Mouse (Mus musculus) T-helper 2 cell (primary cell): ENCODE data around the gene Dtx1.

Experiments used
- in situ Hi-C: fragments of 300-600 bp; cut with MboI, MseI; formaldehyde crosslinking; loops from one replicate; pipeline ENCODE4 v1.15.1; 2025; ENCODE audit warnings: high pct_unique_total_duplicates

The Dtx1 gene

DNA sequence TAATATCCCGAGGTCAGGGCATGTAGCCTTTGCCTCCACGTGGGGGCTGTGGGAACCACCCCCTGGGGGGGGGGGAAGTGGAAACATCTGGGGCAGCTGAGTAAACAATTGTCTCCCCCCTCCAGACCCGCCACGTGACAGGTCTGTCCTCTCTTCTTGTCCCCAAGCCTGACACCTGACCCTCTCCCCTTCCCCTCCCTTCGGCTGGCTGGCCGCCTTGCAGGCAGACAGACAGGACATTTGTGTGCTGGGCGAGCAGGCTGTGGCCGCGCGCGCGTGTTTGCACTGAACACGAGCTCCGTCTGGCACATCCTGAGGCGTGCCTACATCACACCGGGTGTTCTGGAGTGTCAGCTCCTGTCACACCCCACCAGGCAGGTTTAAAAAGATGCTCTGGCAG, 5.2 kb downstream of the Dtx1 start:
- in situ Hi-C loops = no loop called here

- in situ Hi-C loops = no loop called here
Measured at GRCm38 (mm10) chr5:120704421-120704820, 7.3 kb downstream of the Dtx1 start.

DNA sequence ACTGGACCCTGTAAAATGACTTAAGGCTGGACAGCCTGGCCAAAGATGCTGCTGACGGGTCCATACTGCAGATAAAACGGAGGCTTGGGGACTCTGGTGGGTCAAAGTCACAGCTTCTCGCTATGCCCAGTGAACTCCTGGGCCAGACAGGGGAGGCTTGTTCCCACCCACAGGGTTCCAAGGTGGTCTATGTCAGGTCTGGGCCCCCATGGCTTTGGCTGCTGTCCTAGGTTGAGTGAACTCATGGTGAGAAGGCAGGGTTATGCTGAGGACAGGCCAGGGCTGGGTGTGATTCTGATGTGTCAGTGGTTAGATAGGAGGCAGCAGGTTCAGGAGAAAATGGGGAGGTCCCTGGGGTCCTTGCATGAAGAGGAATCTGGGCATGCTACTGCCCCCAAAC, 8.1 kb downstream of the Dtx1 start:
- in situ Hi-C loops = no loop called here

DNA sequence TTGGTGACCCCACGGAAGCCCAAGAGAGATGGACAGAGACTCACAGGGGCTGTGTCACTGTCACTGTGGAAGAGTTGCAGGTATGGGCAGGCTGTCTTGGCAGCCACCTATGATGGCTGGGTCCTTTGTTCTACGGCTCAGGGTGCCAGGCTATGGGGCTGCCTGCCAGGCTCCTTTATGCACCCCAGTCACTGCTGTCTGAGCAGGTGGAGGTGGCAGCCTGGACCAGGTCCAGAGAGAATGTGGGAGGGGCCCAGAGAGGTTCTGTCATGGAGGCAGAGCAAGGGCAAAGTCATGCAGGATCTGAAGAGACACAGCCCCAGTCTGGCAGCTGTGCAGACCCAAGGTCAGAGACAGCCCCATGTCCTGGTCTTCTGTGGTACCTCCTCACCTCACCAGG, 8.8 kb downstream of the Dtx1 start:
- in situ Hi-C loops = no loop called here

- in situ Hi-C loops = no loop called here
Measured at GRCm38 (mm10) chr5:120702421-120702820, 9.3 kb downstream of the Dtx1 start.

GRCm38 (mm10) chr5:120700996-120701790, 10.5 kb downstream of the Dtx1 start:
- in situ Hi-C loops = no loop called here

GRCm38 (mm10) chr5:120698801-120699391, 12.8 kb downstream of the Dtx1 start:
- in situ Hi-C loops = no loop called here

DNA sequence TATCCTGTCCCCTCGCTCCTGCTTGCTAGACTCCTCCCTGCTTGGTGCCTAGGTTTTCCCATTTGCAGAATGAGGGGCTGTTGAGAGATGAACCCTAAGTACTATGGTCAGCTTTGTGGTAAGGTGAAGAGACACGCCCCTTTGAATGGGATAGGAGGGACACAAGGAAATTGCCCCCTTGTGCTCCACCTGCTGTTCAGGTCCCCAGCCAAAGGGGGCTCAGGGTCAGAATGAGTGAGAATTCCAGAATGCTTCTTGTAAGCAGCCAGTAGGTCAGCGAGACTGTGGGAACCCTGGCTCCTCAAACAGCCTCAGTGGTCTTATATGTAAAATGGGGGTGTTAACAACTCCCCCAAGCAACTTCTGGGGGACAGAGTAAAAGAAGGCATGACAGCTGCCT, 13.5 kb downstream of the Dtx1 start:
- in situ Hi-C loops = no loop called here

GRCm38 (mm10) chr5:120696865-120697264, 14.9 kb downstream of the Dtx1 start:
- in situ Hi-C loops = no loop called here

GRCm38 (mm10) chr5:120696057-120696743, 15.5 kb downstream of the Dtx1 start:
- in situ Hi-C loops = no loop called here

GRCm38 (mm10) chr5:120694695-120695074, 17.0 kb downstream of the Dtx1 start:
- in situ Hi-C loops = no loop called here

- in situ Hi-C loops = no loop called here
Measured at GRCm38 (mm10) chr5:120693931-120694694, 17.6 kb downstream of the Dtx1 start.

- in situ Hi-C loops = no loop called here
Measured at GRCm38 (mm10) chr5:120692034-120692433, 19.7 kb downstream of the Dtx1 start.

DNA sequence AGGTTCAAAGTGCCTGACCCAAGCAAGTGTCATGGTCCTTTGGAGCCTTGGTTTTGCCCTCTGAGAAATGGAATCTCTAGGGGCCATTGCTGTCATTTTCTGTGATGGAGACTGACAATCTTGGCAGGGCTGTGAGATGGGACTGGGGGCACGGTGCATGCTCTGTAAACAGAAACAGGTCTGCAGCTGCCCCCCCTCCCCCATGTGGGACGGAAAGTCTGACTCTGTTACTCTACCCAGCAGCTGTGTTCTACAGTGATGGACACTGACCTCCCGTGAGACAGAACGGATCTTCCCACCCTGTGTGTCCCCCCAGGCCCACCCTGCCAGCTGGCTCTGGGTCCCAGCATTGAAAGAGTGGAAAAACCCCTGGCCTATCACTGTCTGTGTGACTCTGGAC, 21.3 kb downstream of the Dtx1 start:
- in situ Hi-C loops = no loop called here

- in situ Hi-C loops = no loop called here
Measured at GRCm38 (mm10) chr5:120688434-120688833, 23.3 kb downstream of the Dtx1 start.

DNA sequence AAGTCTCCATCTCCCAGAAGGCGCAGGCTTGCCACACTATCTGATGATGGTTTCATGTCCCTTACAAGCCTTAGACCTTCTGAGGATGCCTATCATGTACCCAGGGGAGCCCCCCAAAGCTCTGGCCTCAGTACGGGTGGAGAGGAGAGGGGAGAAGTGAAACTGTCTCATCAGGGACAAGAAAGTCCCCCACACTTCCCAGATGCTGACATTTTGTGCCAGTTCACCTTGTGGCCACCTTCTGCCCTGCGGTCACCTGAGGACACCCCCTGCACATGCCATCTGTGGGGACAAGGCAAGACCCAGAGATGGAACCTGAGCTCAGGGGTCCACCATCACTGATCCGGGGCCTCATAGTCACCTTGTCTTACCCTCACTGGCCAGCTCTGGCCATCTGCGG, 23.8 kb downstream of the Dtx1 start:
- in situ Hi-C loops = no loop called here

GRCm38 (mm10) chr5:120687484-120687851, 24.3 kb downstream of the Dtx1 start:
- in situ Hi-C loops = no loop called here

DNA sequence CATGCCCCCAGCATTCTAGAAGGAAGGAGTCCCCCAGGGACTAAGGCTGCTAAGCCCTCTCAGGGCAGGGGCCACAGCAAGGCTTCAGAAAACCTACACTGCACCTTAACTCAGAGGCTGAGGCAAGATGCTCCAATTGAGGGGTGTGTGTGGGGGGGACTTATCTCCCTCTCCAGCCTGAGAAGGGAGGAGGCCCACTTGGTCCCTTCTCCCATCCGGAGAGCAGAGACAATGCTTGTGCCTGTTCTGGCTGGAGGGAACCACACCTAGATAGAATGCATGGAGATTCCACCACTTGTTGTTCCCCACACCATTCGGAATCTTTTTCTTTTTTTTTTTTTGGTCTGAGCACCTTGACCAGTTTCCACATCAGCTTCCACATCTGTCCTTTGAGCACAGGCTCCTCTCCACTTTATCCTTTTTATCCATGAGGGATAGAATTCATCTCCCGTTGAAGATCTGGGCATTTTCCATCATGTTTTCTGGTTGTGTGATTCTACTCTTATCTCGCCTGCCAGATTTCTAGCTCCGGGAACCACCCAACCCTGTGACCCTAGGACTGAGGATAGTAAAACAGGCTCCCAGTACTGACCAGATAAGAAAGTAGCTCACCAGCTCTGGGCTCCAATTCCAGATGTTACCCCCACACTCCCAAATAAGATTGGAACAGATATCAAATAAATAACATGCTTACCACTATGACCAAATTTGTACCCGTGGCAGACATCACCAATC, 24.8 kb downstream of the Dtx1 start:
- in situ Hi-C loops = no loop called here

DNA sequence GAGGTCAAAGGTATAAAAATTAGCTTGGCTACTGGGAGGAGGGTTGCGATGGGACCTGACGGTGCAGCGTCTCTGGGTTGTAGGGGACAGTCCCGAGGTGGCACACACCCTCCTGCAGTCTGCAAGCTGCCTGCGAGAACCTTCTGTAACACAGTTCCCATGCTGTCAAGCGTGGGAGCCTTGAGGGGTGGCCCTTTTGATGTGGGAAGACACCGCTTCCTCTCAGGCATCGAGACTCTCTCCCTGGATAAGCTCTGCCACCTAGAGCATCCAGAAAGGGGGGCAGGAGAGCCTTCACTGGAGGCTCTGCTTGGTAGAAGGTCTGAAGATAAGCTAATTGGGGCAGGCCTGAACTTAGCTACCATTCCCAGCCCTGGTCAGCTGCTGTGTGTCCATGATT, 26.0 kb downstream of the Dtx1 start:
- in situ Hi-C loops = no loop called here

GRCm38 (mm10) chr5:120682982-120683771, 28.6 kb downstream of the Dtx1 start:
- in situ Hi-C loops = no loop called here

DNA sequence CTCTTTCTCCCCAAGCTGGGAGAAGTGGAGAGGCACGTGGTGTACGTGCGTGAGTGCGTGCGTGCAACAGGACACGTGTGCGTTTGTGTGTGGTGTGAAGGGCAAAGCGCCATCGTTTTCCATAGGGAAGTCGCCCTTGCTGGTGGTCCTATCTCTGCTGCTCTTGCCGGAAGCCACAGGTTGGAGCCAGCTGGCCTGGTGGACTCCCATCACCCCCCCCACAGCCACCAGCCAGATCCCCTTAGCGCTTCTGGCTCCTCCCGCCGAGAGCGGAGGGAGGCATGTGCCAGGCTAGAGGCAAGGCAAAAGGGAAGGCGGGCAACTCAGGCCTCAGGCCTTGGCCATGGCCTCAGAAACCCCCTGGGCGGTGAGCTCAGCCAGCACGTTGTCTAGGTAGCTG, 30.8 kb downstream of the Dtx1 start:
- in situ Hi-C loops = no loop called here
